9 mouse cellular contexts compared by ENCODE assay signal in genomic region chr4:133257230-133257629, GRCm38 (mm10). TPM values are rescaled to one million over a fixed set of nuclear protein-coding genes. Genes with fewer than 3 reads are reported as not detected.
DNase-seq lines count a peak whose midpoint lies in the region; ATAC-seq and TF ChIP-seq lines count a peak whose summit lies in the region.
"Had no signal": no experiment of that assay in that cellular context is flagged by ENCODE, and none has a peak within 500 bp of the region (broad histone marks: within the 10 kb centered on the region; RNA-seq: fewer than 3 reads in every experiment).

No protein-coding gene starts in this region.

- H3K4me2 ChIP-seq in intestine, embryonic 15.5 days (replicated peaks): peak overlapping the region; percentile 51
- peak overlapping the region; percentile 47 for H3K4me2 ChIP-seq in stomach, embryonic 15.5 days
- no peak overlapping the region for H3K4me2 ChIP-seq in forebrain, embryonic 11.5 days (ENCODE audit: low read depth, low read length, severe bottlenecking)

- H3K9me3 ChIP-seq in intestine, embryonic 15.5 days: no peaks in the 10 kb centered on the region
- no peaks in the 10 kb centered on the region for H3K9me3 ChIP-seq in stomach, embryonic 15.5 days
- no peaks in the 10 kb centered on the region for H3K9me3 ChIP-seq in forebrain, embryonic 11.5 days (ENCODE audit: control insufficient read depth, low read length)

- H3K27ac ChIP-seq in intestine, embryonic 15.5 days: no peak overlapping the region
- H3K27ac ChIP-seq in stomach, embryonic 15.5 days: peak overlapping the region; percentile 68
- H3K27ac ChIP-seq in forebrain, embryonic 11.5 days (ENCODE audit: low read depth, low read length): no peak overlapping the region

- peak; percentile 73 for ATAC-seq in intestine, embryonic 15.5 days
- no peak for ATAC-seq in stomach, embryonic 15.5 days (ENCODE audit: insufficient read depth, low FRiP score, low read depth)
- no peak for ATAC-seq in forebrain, embryonic 11.5 days (replicated peaks; ENCODE audit: low FRiP score)

- WGBS in lung, adult 2 months: 43% methylated on average over 12 of the region's 12 CpGs
- 26% methylated on average over 12 of the region's 12 CpGs for WGBS in intestine, embryonic 15.5 days
- WGBS in stomach, embryonic 15.5 days: 28% methylated on average over 12 of the region's 12 CpGs
- 26% methylated on average over 12 of the region's 12 CpGs for WGBS in forebrain, embryonic 11.5 days

- no peak for TF ChIP-seq POLR2A in lung, adult 2 months (IDR thresholded peaks at IDR 0.05; ENCODE audit: borderline replicate concordance, extremely low read depth, low read depth, low read length)

- peak; percentile 38 for DNase-seq in lung, adult 2 months
- DNase-seq in lung, postnatal 25 days (ENCODE audit: low spot score): no peak
- DNase-seq in kidney, postnatal 4 days: peak; percentile 46 to 67
- no peak for DNase-seq in left cerebral cortex, adult 9 months (ENCODE audit: low spot score in 2 of 2)
- no peak for DNase-seq in forebrain, embryonic 11.5 days (ENCODE audit: low spot score)
- no peak for DNase-seq in natural killer cell, adult 2 months (ENCODE audit: low spot score in 2 of 2)
- DNase-seq: spleen, adult 18-20 months had no signal

- 0 out of 2 replicates have a peak overlapping the region, but pooled peaks have one; percentile 10 for H3K9ac ChIP-seq in intestine, embryonic 15.5 days
- H3K9ac ChIP-seq in stomach, embryonic 15.5 days: no peak overlapping the region
- no peak overlapping the region for H3K9ac ChIP-seq in forebrain, embryonic 11.5 days (ENCODE audit: low read length)

- peaks cover 13% of the 10 kb centered on the region for H3K27me3 ChIP-seq in intestine, embryonic 15.5 days (replicated peaks)
- H3K27me3 ChIP-seq in stomach, embryonic 15.5 days (replicated peaks): peaks cover 7% of the 10 kb centered on the region
- H3K27me3 ChIP-seq in forebrain, embryonic 11.5 days (ENCODE audit: control insufficient read depth, insufficient read depth, low read length): peaks cover 18% of the 10 kb centered on the region

- H3K36me3 ChIP-seq in intestine, embryonic 15.5 days: no peaks in the 10 kb centered on the region
- H3K36me3 ChIP-seq in stomach, embryonic 15.5 days: no peaks in the 10 kb centered on the region
- no peaks in the 10 kb centered on the region for H3K36me3 ChIP-seq in forebrain, embryonic 11.5 days (ENCODE audit: control insufficient read depth, insufficient read depth, low read length)

- TF ChIP-seq CTCF in lung, adult 2 months (IDR thresholded peaks at IDR 0.05; ENCODE audit: insufficient read depth, low read length): no peak

- no peaks in the 10 kb centered on the region for H3K4me1 ChIP-seq in lung, adult 2 months (ENCODE audit: control insufficient read depth, insufficient read depth, low read length)
- H3K4me1 ChIP-seq in intestine, embryonic 15.5 days (replicated peaks): peaks cover 13% of the 10 kb centered on the region
- H3K4me1 ChIP-seq in stomach, embryonic 15.5 days: peaks cover 9% of the 10 kb centered on the region; the same call in 1 of the 2 replicates
- 0 out of 2 replicates have a peak, but pooled peaks cover 3% of the 10 kb centered on the region for H3K4me1 ChIP-seq in forebrain, embryonic 11.5 days (replicated peaks; ENCODE audit: control insufficient read depth, insufficient read depth, low read length)

- no peak overlapping the region for H3K4me3 ChIP-seq in lung, adult 2 months (replicated peaks; ENCODE audit: extremely low read depth, low read depth, low read length)
- H3K4me3 ChIP-seq in intestine, embryonic 15.5 days (replicated peaks): no peak overlapping the region; the same call in 1 of the 2 replicates
- H3K4me3 ChIP-seq in stomach, embryonic 15.5 days (replicated peaks): peak overlapping the region; percentile 14; the same call in 1 of the 2 replicates
- H3K4me3 ChIP-seq in forebrain, embryonic 11.5 days (ENCODE audit: low read depth, low read length): no peak overlapping the region

RNA-seq across cellular contexts. Expression of gene Sytl1, which starts 5.7 kb away (rescaled TPM):
- polyA plus RNA-seq in lung, adult 2 months (2012; rRNA removed): 7.4 and 23.0 TPM in 2 replicates
- 2.7 and 3.0 TPM in 2 replicates for polyA plus RNA-seq in intestine, embryonic 15.5 days (2015; fragmentation: Nextera tagmentation; extraction: Ambion mirVana)
- polyA plus RNA-seq in stomach, embryonic 15.5 days (2015; fragmentation: Nextera tagmentation; extraction: Ambion mirVana): 17.0 and 29.0 TPM in 2 replicates
- 1.5 and 2.8 TPM in 2 replicates for polyA plus RNA-seq in forebrain, embryonic 11.5 days (2014; fragmentation: Nextera tagmentation; extraction: Ambion mirVana)

RNA-seq across cellular contexts. Expression of gene Map3k6, which starts 16.6 kb away (rescaled TPM):
- 27.9 and 38.2 TPM in 2 replicates for polyA plus RNA-seq in lung, adult 2 months (2012; rRNA removed)
- 3.0 and 3.2 TPM in 2 replicates for polyA plus RNA-seq in intestine, embryonic 15.5 days (2015; fragmentation: Nextera tagmentation; extraction: Ambion mirVana)
- 5.0 and 8.6 TPM in 2 replicates for polyA plus RNA-seq in stomach, embryonic 15.5 days (2015; fragmentation: Nextera tagmentation; extraction: Ambion mirVana)
- 1.2 and 3.0 TPM in 2 replicates for polyA plus RNA-seq in forebrain, embryonic 11.5 days (2014; fragmentation: Nextera tagmentation; extraction: Ambion mirVana)

RNA-seq across cellular contexts. Expression of gene Tmem222, which starts 20.4 kb away (rescaled TPM):
- polyA plus RNA-seq in lung, adult 2 months (2012; rRNA removed): 58.1 and 71.6 TPM in 2 replicates
- polyA plus RNA-seq in intestine, embryonic 15.5 days (2015; fragmentation: Nextera tagmentation; extraction: Ambion mirVana): 68.7 and 72.2 TPM in 2 replicates
- 73.6 and 74.2 TPM in 2 replicates for polyA plus RNA-seq in stomach, embryonic 15.5 days (2015; fragmentation: Nextera tagmentation; extraction: Ambion mirVana)
- 80.6 and 90.9 TPM in 2 replicates for polyA plus RNA-seq in forebrain, embryonic 11.5 days (2014; fragmentation: Nextera tagmentation; extraction: Ambion mirVana)

RNA-seq across cellular contexts. Expression of gene Gpr3, which starts 44.9 kb away (rescaled TPM):
- 0.18 and 0.60 TPM in 2 replicates for polyA plus RNA-seq in lung, adult 2 months (2012; rRNA removed)
- polyA plus RNA-seq in intestine, embryonic 15.5 days (2015; fragmentation: Nextera tagmentation; extraction: Ambion mirVana): 0.06 and 0.14 TPM in 2 replicates
- 0.13 and 0.23 TPM in 2 replicates for polyA plus RNA-seq in stomach, embryonic 15.5 days (2015; fragmentation: Nextera tagmentation; extraction: Ambion mirVana)
- 0.37 TPM in 1 of 2 replicates, not detected in the other for polyA plus RNA-seq in forebrain, embryonic 11.5 days (2014; fragmentation: Nextera tagmentation; extraction: Ambion mirVana)

RNA-seq across cellular contexts. Expression of gene Cd164l2, which starts 45.3 kb away (rescaled TPM):
- 2.8 and 4.3 TPM in 2 replicates for polyA plus RNA-seq in lung, adult 2 months (2012; rRNA removed)
- polyA plus RNA-seq in intestine, embryonic 15.5 days (2015; fragmentation: Nextera tagmentation; extraction: Ambion mirVana): 2.7 and 2.8 TPM in 2 replicates
- polyA plus RNA-seq in stomach, embryonic 15.5 days (2015; fragmentation: Nextera tagmentation; extraction: Ambion mirVana): 6.8 and 7.8 TPM in 2 replicates
- not detected in 2 replicates for polyA plus RNA-seq in forebrain, embryonic 11.5 days (2014; fragmentation: Nextera tagmentation; extraction: Ambion mirVana)

Comparison
In these comparisons a context has a peak if more than half of its experiments do, and no peak if none do; other contexts are left out.
1. DNase-seq: peak in lung, adult 2 months (single experiment) and kidney, postnatal 4 days (2 of 2); none in lung, postnatal 25 days (single experiment), left cerebral cortex, adult 9 months (0 of 2), forebrain, embryonic 11.5 days (single experiment) and natural killer cell, adult 2 months (0 of 2).